Mouse (Mus musculus): ENCODE results near the gene Map3k13.
"Not testable (repeated sequence)": the region's sequence is repeated elsewhere in the genome, so short reads cannot be mapped to it uniquely, and the experiment has no call there.

The Map3k13 gene

GRCm38 (mm10) chr16:21806892-21807291 is 12.7 kb downstream of the Map3k13 start:
- no peak for DNase-seq (ENCODE audit: low read depth, low spot score)

GRCm38 (mm10) chr16:21807786-21808185 is 13.6 kb downstream of the Map3k13 start:
- DNase-seq (ENCODE audit: low read depth, low spot score) = not testable (repeated sequence)

GRCm38 (mm10) chr16:21813164-21813834 is 19.2 kb downstream of the Map3k13 start:
- DNase-seq (ENCODE audit: low read depth, low spot score) = no peak

GRCm38 (mm10) chr16:21814861-21815668 is 20.9 kb downstream of the Map3k13 start:
- DNase-seq (ENCODE audit: low read depth, low spot score) = peak; percentile 57

- DNase-seq (ENCODE audit: low read depth, low spot score) = no peak
Observed at GRCm38 (mm10) chr16:21815669-21816010, 21.5 kb downstream of the Map3k13 start.

- peak; percentile 61 for DNase-seq (ENCODE audit: low read depth, low spot score)
Observed at GRCm38 (mm10) chr16:21818132-21818531, 24.0 kb downstream of the Map3k13 start.

- DNase-seq (ENCODE audit: low read depth, low spot score) = no peak
Observed at GRCm38 (mm10) chr16:21818629-21819028, 24.5 kb downstream of the Map3k13 start.

- no peak for DNase-seq (ENCODE audit: low read depth, low spot score)
Observed at GRCm38 (mm10) chr16:21825612-21826031, 31.5 kb downstream of the Map3k13 start.

- no peak for DNase-seq (ENCODE audit: low read depth, low spot score)
Observed at GRCm38 (mm10) chr16:21827153-21827552, 33.0 kb downstream of the Map3k13 start.

- DNase-seq (ENCODE audit: low read depth, low spot score) = no peak
Observed at GRCm38 (mm10) chr16:21827581-21827980, 33.4 kb downstream of the Map3k13 start.

GRCm38 (mm10) chr16:21829711-21830110 is 35.6 kb downstream of the Map3k13 start:
- DNase-seq (ENCODE audit: low read depth, low spot score) = no peak

- DNase-seq (ENCODE audit: low read depth, low spot score) = no peak
Observed at GRCm38 (mm10) chr16:21830784-21831183, 36.6 kb downstream of the Map3k13 start.

GRCm38 (mm10) chr16:21831764-21832163 is 37.6 kb downstream of the Map3k13 start:
- DNase-seq (ENCODE audit: low read depth, low spot score) = no peak

- no peak for DNase-seq (ENCODE audit: low read depth, low spot score)
Observed at GRCm38 (mm10) chr16:21833469-21833868, 39.3 kb downstream of the Map3k13 start.

- no peak for DNase-seq (ENCODE audit: low read depth, low spot score)
Observed at GRCm38 (mm10) chr16:21833970-21834369, 39.8 kb downstream of the Map3k13 start.

GRCm38 (mm10) chr16:21834866-21835583 is 40.9 kb downstream of the Map3k13 start:
- no peak for DNase-seq (ENCODE audit: low read depth, low spot score)

- peak; percentile 61 for DNase-seq (ENCODE audit: low read depth, low spot score)
Observed at GRCm38 (mm10) chr16:21835584-21835931, 41.4 kb downstream of the Map3k13 start.

GRCm38 (mm10) chr16:21836311-21837072 is 42.3 kb downstream of the Map3k13 start:
- peak; percentile 64 for DNase-seq (ENCODE audit: low read depth, low spot score)

GRCm38 (mm10) chr16:21837694-21838093 is 43.5 kb downstream of the Map3k13 start:
- DNase-seq (ENCODE audit: low read depth, low spot score) = no peak

GRCm38 (mm10) chr16:21845800-21846671 is 51.9 kb downstream of the Map3k13 start:
- DNase-seq (ENCODE audit: low read depth, low spot score) = peak; percentile 73

GRCm38 (mm10) chr16:21848444-21848843 is 54.3 kb downstream of the Map3k13 start:
- DNase-seq (ENCODE audit: low read depth, low spot score) = no peak

Data from CD4-positive, CD25-positive, alpha-beta regulatory T cell, adult 2 months (primary cell).